Mouse (Mus musculus) C2C12 (cell line): Measurements from ENCODE around the gene Ell2. TPM values are rescaled to one million over a fixed set of nuclear protein-coding genes. Genes with fewer than 3 reads are reported as not detected.

ENCODE experiments used
- H3K27me3 ChIP-seq: one replicate; pipeline ENCODE4 v1.6.1; 2011; ENCODE audit not compliant: control insufficient read depth, insufficient read depth, insufficient read length
- H3K36me3 ChIP-seq: one replicate; pipeline ENCODE4 v1.6.1; 2011; ENCODE audit not compliant: control insufficient read depth, insufficient read depth
- H3K4me3 ChIP-seq: one replicate; pipeline ENCODE4 v1.5.1; 2011; ENCODE audit warnings: mild to moderate bottlenecking, control low read depth; ENCODE audit not compliant: poor library complexity, insufficient read depth, severe bottlenecking
- H3K79me2 ChIP-seq: one replicate; pipeline ENCODE4 v1.6.1; 2011; ENCODE audit not compliant: control insufficient read depth, insufficient read depth
- H3K79me3 ChIP-seq: one replicate; pipeline ENCODE4 v1.6.1; 2011; ENCODE audit warnings: low read depth, control low read depth
- H3ac ChIP-seq: one replicate; pipeline ENCODE3; 2011; ENCODE audit warnings: low read depth; ENCODE audit not compliant: control insufficient read depth, insufficient read length
- CEBPB ChIP-seq: IDR thresholded peaks from one replicate; pipeline ENCODE4 v1.6.1; 2011; ENCODE audit warnings: low read depth, mild to moderate bottlenecking, control low read depth, moderate library complexity
- CTCF ChIP-seq: IDR thresholded peaks from one replicate; pipeline ENCODE4 v1.5.1; 2011; ENCODE audit not compliant: control insufficient read depth, insufficient read depth, insufficient read length
- FOSL1 ChIP-seq: IDR thresholded peaks from one replicate; pipeline ENCODE4 v1.8.0; 2011; ENCODE audit warnings: mild to moderate bottlenecking, low read length; ENCODE audit not compliant: poor library complexity, insufficient read depth, severe bottlenecking
- MAX ChIP-seq: IDR thresholded peaks from one replicate; pipeline ENCODE4 v1.6.1; 2011; ENCODE audit warnings: mild to moderate bottlenecking, control low read depth
- MYOD1 ChIP-seq: IDR thresholded peaks from one replicate; pipeline ENCODE4 v1.6.1; 2011; ENCODE audit warnings: low read depth; ENCODE audit not compliant: control insufficient read depth, insufficient read length
- MYOG ChIP-seq: IDR thresholded peaks from one replicate; pipeline ENCODE4 v1.6.1; 2011; ENCODE audit not compliant: control insufficient read depth, insufficient read length; ENCODE audit errors: extremely low read depth
- USF1 ChIP-seq: IDR thresholded peaks from one replicate; pipeline ENCODE4 v1.6.1; 2011; ENCODE audit warnings: low read depth, mild to moderate bottlenecking, control low read depth, moderate library complexity
- polyA plus RNA-seq: library from polyadenylated mRNA; unstranded; fragments of >200 nt; fragmentation: generic; extraction: Trizol; gene quantifications from one replicate; pipeline ENCODE4 v1.2.1, GENCODE M21; 2012; ENCODE audit warnings: missing spikeins

The Ell2 gene
- polyA plus RNA-seq, 1 experiment, result 4.2 TPM

DNA sequence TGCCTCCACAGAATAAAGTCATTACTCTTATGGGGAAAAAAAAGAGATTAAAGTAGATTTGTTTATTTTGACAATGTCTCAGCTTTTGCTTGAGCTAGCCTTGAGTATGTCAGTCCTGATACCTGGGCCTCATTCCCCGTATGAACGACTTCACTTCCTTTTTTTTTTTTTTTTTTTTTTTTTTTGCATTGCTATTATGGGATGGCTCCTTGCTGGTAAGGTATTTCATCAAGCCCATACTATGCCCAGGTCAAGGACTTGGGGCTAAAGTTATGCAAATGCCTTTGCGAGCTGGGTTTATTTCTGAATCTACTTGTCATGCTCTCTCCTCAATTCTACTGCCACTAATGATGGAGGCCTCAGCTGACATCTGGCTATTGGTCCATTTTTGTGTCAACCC lies 80.8 kb downstream of the Ell2 start:
- Histone ChIP-seq H3K27me3 (no peaks in the 10 kb centered on the region), H3ac (no peak overlapping the region), H3K79me2 (no peaks in the 10 kb centered on the region), H3K79me3 (no peaks in the 10 kb centered on the region), H3K4me3 (no peak overlapping the region), H3K36me3 (no peaks in the 10 kb centered on the region)
- TF ChIP-seq FOSL1 (no peak), MYOG (no peak), MAX (no peak), USF1 (no peak), MYOD1 (no peak), CTCF (no peak), CEBPB (no peak)

DNA sequence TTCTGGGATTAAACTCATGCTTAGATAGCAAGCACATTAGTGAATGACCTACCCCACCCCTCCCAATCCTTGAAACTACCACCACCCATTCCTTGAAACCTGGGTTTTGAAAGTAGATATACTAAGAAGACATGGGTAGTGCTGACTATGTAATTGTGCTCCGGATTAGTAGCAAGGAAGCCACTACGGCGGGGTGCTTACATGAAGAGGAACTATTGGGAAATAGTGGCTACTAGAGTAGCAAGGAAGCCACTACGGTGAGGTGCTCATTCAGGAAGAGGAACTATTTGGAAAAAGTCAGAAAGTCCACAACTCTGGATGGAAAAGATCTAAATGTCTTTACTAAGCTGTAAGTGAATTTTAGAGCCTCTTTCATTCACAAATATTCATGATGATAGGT lies 81.6 kb downstream of the Ell2 start:
- Histone ChIP-seq H3K36me3 (no peaks in the 10 kb centered on the region), H3K4me3 (no peak overlapping the region), H3ac (no peak overlapping the region), H3K27me3 (no peaks in the 10 kb centered on the region), H3K79me2 (no peaks in the 10 kb centered on the region), H3K79me3 (no peaks in the 10 kb centered on the region)
- no peak for TF ChIP-seq MYOG
- no peak for TF ChIP-seq MYOD1
- TF ChIP-seq CEBPB, result no peak
- no peak for TF ChIP-seq MAX
- no peak for TF ChIP-seq FOSL1
- TF ChIP-seq USF1, result no peak

DNA sequence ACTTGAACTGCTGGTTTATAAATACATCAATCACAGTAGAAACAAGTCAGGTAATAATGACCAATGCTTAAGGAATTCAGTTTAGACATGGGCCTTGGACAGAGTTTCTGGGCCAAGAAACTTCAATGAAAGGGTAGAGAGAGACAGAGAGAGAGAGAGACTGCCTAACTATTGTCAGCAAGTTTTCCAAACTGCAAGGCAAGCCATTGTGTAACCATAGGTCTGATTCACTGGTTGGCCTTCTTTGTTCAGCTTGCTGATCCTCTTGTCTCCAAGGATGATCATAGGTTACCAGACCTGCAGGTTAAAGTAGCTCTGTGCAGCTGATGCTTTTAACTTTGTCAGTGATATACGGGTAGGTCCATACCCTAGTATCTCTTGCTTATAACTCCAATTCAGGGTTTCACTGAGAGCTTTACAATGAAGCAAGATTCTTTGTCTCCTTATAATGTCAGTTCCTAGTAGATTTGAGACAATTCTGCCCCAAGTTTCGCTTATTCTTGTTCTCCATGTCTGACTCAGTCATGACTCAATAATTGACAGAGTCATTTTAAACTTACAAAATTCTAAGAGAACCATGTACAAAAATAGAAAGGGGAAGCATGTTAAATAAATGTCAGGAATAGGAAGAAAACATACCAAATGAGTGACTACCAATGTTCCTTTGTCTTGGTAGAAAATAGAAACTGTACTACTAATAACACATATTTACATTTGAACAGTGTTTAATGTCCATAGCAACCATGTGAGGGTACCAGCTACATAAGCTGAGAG lies 82.7 kb downstream of the Ell2 start:
- no peak overlapping the region for H3ac ChIP-seq
- no peaks in the 10 kb centered on the region for H3K79me2 ChIP-seq
- TF ChIP-seq MAX, result no peak
- no peak for TF ChIP-seq MYOD1
- no peaks in the 10 kb centered on the region for H3K36me3 ChIP-seq
- H3K4me3 ChIP-seq, result no peak overlapping the region
- H3K79me3 ChIP-seq, result no peaks in the 10 kb centered on the region
- no peaks in the 10 kb centered on the region for H3K27me3 ChIP-seq

DNA sequence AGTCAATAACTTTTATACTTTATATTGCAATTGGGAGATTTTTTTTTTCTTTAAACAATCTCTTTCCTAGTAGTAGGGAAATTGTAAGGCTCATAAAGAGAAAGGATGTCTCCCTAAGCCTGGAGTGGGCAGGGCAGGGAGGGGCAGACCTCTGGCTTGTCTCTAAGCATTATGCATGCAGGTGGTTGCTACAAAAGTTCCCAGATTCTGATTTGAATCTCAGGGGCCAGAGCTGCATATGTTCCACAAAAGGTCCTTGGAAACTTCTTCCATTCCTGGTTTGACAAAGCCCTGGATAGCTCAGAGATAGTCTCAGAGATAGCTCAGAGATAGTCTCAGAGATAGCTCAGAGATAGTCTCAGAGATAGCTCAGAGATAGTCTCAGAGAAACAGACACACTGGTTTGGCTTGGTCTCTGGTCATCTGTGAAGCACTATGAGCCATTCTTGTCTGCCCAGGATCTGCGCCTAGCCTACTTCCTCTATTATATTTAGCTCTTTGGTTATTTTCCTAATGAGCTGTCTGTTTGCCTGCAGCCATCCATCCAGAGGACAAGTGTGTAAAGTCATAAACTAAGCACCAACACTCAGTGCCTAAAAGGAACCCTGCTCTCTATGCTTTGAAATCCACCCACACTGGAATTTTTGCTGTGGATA lies 84.1 kb downstream of the Ell2 start:
- H3K4me3 ChIP-seq, result no peak overlapping the region
- no peak overlapping the region for H3ac ChIP-seq
- H3K79me2 ChIP-seq, result no peaks in the 10 kb centered on the region
- H3K36me3 ChIP-seq, result no peaks in the 10 kb centered on the region
- no peaks in the 10 kb centered on the region for H3K79me3 ChIP-seq
- no peaks in the 10 kb centered on the region for H3K27me3 ChIP-seq
- TF ChIP-seq MAX, result no peak
- TF ChIP-seq MYOG, result no peak
- TF ChIP-seq CEBPB, result no peak
- TF ChIP-seq MYOD1, result no peak
- TF ChIP-seq FOSL1, result no peak
- no peak for TF ChIP-seq CTCF
- no peak for TF ChIP-seq USF1

DNA sequence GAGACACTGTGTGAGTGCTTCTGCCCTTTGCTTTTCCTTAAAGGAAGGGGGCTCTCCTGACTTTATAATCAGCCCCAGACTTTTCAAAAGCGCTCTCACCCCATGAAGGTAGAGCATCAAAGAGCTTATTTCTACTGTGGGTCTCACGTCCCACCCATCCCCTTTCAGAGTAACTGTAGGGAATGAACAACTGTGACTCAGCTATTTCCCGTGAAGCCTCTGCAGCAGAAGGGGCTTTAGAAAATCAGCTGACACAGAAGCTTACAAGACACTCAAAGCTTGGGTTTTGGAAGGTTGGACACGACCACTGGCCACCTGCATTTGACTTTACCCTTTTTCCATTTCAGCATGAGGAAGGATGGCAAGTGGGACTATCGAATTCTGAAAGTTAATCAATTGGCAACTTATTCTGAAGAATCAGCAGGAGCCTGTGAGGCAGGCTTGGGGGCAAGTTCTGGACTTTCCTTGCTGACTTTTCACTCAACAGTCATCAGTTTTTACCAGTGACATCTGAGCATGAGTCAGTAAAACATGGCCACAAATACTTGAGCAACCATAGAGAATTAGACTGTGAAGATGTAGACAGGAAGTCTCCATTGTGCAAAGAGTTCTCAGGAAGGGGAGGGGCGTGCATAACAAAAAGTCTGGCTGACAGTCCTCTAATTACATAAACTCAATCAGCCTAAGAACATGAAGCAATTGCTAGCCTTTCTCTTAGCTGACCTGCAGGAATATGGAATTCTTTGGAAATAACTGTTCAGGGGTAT lies 87.5 kb downstream of the Ell2 start:
- no peaks in the 10 kb centered on the region for H3K27me3 ChIP-seq
- H3K79me2 ChIP-seq, result no peaks in the 10 kb centered on the region
- TF ChIP-seq CTCF, result no peak
- no peak for TF ChIP-seq MYOD1
- TF ChIP-seq MYOG, result no peak
- TF ChIP-seq USF1, result no peak
- no peak for TF ChIP-seq CEBPB
- no peak for TF ChIP-seq FOSL1
- no peak for TF ChIP-seq MAX
- H3K36me3 ChIP-seq, result no peaks in the 10 kb centered on the region
- no peak overlapping the region for H3ac ChIP-seq
- H3K4me3 ChIP-seq, result no peak overlapping the region
- no peaks in the 10 kb centered on the region for H3K79me3 ChIP-seq
